8 mouse cellular contexts compared by ENCODE assay signal in genomic region chr13:80747022-80747421, GRCm38 (mm10).
DNase-seq lines count a peak whose midpoint lies in the region; ATAC-seq and TF ChIP-seq lines count a peak whose summit lies in the region.
"Not testable (repeated sequence)": the region's sequence is repeated elsewhere in the genome, so short reads cannot be mapped to it uniquely, and the experiment has no call there.

No protein-coding gene starts in this region.

- H3K4me1 ChIP-seq in CH12.LX (ENCODE audit: control insufficient read depth in 1 of 2, insufficient read depth in 2 of 2); kidney, adult 2 months (ENCODE audit: control insufficient read depth, insufficient read depth, low read length); limb, embryonic 14.5 days (ENCODE audit: control insufficient read depth, insufficient read depth, low read length); midbrain, embryonic 15.5 days; stomach, postnatal 0 days (replicated peaks; ENCODE audit: control insufficient read depth, insufficient read depth): not testable (repeated sequence)

- peak; percentile 69 for ATAC-seq in frontal cortex, adult (ENCODE audit: low TSS enrichment)
- not testable (repeated sequence) for ATAC-seq in limb, embryonic 14.5 days (ENCODE audit: low FRiP score, low read depth); stomach, postnatal 0 days (ENCODE audit: low FRiP score, low TSS enrichment)
- ATAC-seq in midbrain, embryonic 15.5 days (replicated peaks), result peak; percentile 81; the same call in 1 of the 2 replicates

- TF ChIP-seq EP300 in CH12.LX (IDR thresholded peaks at IDR 0.05; ENCODE audit: low read length); stomach, postnatal 0 days (optimal IDR thresholded peaks at IDR 0.05): not testable (repeated sequence)

- not testable (repeated sequence) for H3K9ac ChIP-seq in CH12.LX (ENCODE audit: insufficient read depth, low read depth); limb, embryonic 14.5 days (ENCODE audit: low read depth, low read length, severe bottlenecking); midbrain, embryonic 15.5 days; stomach, postnatal 0 days (ENCODE audit: low read length)

- 34% methylated on average over 6 of the region's 6 CpGs for WGBS in kidney, adult 2 months
- WGBS in limb, embryonic 14.5 days, result 61% methylated on average over 6 of the region's 6 CpGs
- 35% methylated on average over 6 of the region's 6 CpGs for WGBS in midbrain, embryonic 15.5 days
- 38% methylated on average over 6 of the region's 6 CpGs for WGBS in stomach, postnatal 0 days

- dilution Hi-C loops in CH12.LX (cut with MboI; ENCODE audit: extremely low pct_ligation_motif_present, extremely low pct_unique_long_range_greater_than_20kb, low sequenced_read_pairs), result not testable (repeated sequence)

- TF ChIP-seq CTCF in CH12.LX (conservative IDR thresholded peaks at IDR 0.05 in 1 of 2, IDR thresholded peaks at IDR 0.05 in 1 of 2; ENCODE audit: low read depth in 2 of 2, low read length in 2 of 2), result peak in 1 of 2 experiments; percentile 61; a peak in 2 of 4 replicates
- TF ChIP-seq CTCF in kidney, adult 2 months (conservative IDR thresholded peaks at IDR 0.05; ENCODE audit: insufficient read depth, insufficient read length, low read depth, low read length), result peak; percentile 32; the same call in 1 of the 2 replicates
- peak; percentile 74 for TF ChIP-seq CTCF in stomach, postnatal 0 days (IDR thresholded peaks at IDR 0.05; ENCODE audit: low read depth)

- H3K9me3 ChIP-seq in CH12.LX (replicated peaks; ENCODE audit: low read length); limb, embryonic 14.5 days (ENCODE audit: control insufficient read depth, low read length); midbrain, embryonic 15.5 days; stomach, postnatal 0 days (ENCODE audit: control insufficient read depth, low read length): not testable (repeated sequence)

- in situ Hi-C loops in CH12.LX (cut with MboI; ENCODE audit: low pct_ligation_motif_present, low pct_unique_long_range_greater_than_20kb, low sequenced_read_pairs), result not testable (repeated sequence)

- H3K4me3 ChIP-seq in CH12.LX (replicated peaks in 1 of 3; ENCODE audit: low read depth in 2 of 3, low read length in 2 of 3, poor library complexity in 1 of 3); kidney, adult 2 months (ENCODE audit: insufficient read depth, low read depth, low read length); limb, embryonic 14.5 days (replicated peaks; ENCODE audit: low read length); midbrain, embryonic 15.5 days; stomach, postnatal 0 days (ENCODE audit: low read depth, low read length): not testable (repeated sequence)

- not testable (repeated sequence) for H3K79me2 ChIP-seq in CH12.LX (replicated peaks; ENCODE audit: control insufficient read depth, extremely low read depth, insufficient read depth, poor library complexity, severe bottlenecking)

- H3K4me2 ChIP-seq in CH12.LX (ENCODE audit: insufficient read depth, low read depth, poor library complexity, severe bottlenecking); limb, embryonic 14.5 days (replicated peaks; ENCODE audit: low read depth, low read length, severe bottlenecking); midbrain, embryonic 15.5 days; stomach, postnatal 0 days (replicated peaks; ENCODE audit: low read depth): not testable (repeated sequence)

- not testable (repeated sequence) for H3K27me3 ChIP-seq in CH12.LX (replicated peaks); kidney, adult 2 months (replicated peaks; ENCODE audit: control insufficient read depth, insufficient read depth, low read length); limb, embryonic 14.5 days (ENCODE audit: control insufficient read depth, insufficient read depth, low read length); midbrain, embryonic 15.5 days (replicated peaks); stomach, postnatal 0 days (ENCODE audit: control insufficient read depth, insufficient read depth, low read length)

- TF ChIP-seq RAD21 in CH12.LX (IDR thresholded peaks at IDR 0.05; ENCODE audit: low read depth, low read length), result peak; percentile 67

- H3K27ac ChIP-seq in CH12.LX (ENCODE audit: insufficient read depth, low read depth); kidney, adult 2 months (ENCODE audit: insufficient read depth, low read depth, low read length); limb, embryonic 14.5 days (replicated peaks; ENCODE audit: low read depth, low read length); midbrain, embryonic 15.5 days; stomach, postnatal 0 days (replicated peaks): not testable (repeated sequence)

- not testable (repeated sequence) for H3K36me3 ChIP-seq in CH12.LX (replicated peaks in 1 of 2; ENCODE audit: control insufficient read depth in 1 of 2, insufficient read depth in 1 of 2, low read length in 1 of 2); kidney, adult 2 months (ENCODE audit: control insufficient read depth, insufficient read depth, low read length); limb, embryonic 14.5 days (ENCODE audit: control insufficient read depth, insufficient read depth, low read length); midbrain, embryonic 15.5 days (replicated peaks); stomach, postnatal 0 days (ENCODE audit: control insufficient read depth, insufficient read depth, low read length)

- TF ChIP-seq POLR2A in CH12.LX (IDR thresholded peaks at IDR 0.05; ENCODE audit: low read depth, low read length); kidney, adult 2 months (IDR thresholded peaks at IDR 0.05; ENCODE audit: low read depth, low read length); limb, embryonic 14.5 days (IDR thresholded peaks at IDR 0.05; ENCODE audit: borderline replicate concordance, extremely low read depth, insufficient read depth, insufficient read length): not testable (repeated sequence)

- DNase-seq in CH12.LX (ENCODE audit: extremely low read depth), result peak; percentile 40
- DNase-seq in adrenal gland, postnatal 14 days, result peak; percentile 33
- peak; percentile 78 for DNase-seq in embryo, embryonic 10.5 days (ENCODE audit: low spot score)
- DNase-seq in kidney, adult 2 months, result peak; percentile 8
- DNase-seq in limb, embryonic 14.5 days (ENCODE audit: low spot score), result peak; percentile 78
- not testable (repeated sequence) for DNase-seq in stomach, postnatal 0 days (ENCODE audit: low spot score)

TF ChIP-seq in CH12.LX, 34 proteins besides CTCF, POLR2A, EP300 and RAD21:
- peak; percentile 35 for TF ChIP-seq SMC3 (IDR thresholded peaks at IDR 0.05; ENCODE audit: low read depth, low read length)
- peak; percentile 69 for TF ChIP-seq NRF1 (IDR thresholded peaks at IDR 0.05; ENCODE audit: low read depth, low read length)
